Mouse (Mus musculus) kidney, postnatal 0 days (tissue): ENCODE results near the gene Cenpv. TPM values are rescaled to one million over a fixed set of nuclear protein-coding genes. Genes with fewer than 3 reads are reported as not detected.

ENCODE experiments used
- ATAC-seq: fragments of 200-750 bp; cut with Nextera tagmentation; replicated peaks from 2 replicates; pipeline ENCODE4 v1.8.0; 2017; ENCODE audit warnings: low read depth, moderate number of reproducible peaks, moderate TSS enrichment, moderate library complexity; ENCODE audit not compliant: low FRiP score
- DNase-seq: peaks from one replicate; pipeline ENCODE4 v3.0.0-alpha.2; 2016; ENCODE audit warnings: low spot score
- H3K27ac ChIP-seq: fragments of 300-500 bp; sonication (generic); 2 replicates; pipeline ENCODE4 v1.5.1; 2014; ENCODE audit warnings: mild to moderate bottlenecking
- H3K27me3 ChIP-seq: fragments of 300-500 bp; sonication (generic); 2 replicates; pipeline ENCODE4 v1.6.1; 2014; ENCODE audit warnings: low read length, mixed read lengths; ENCODE audit not compliant: insufficient read depth
- H3K36me3 ChIP-seq: fragments of 300-500 bp; sonication (generic); 2 replicates; pipeline ENCODE4 v1.6.1; 2014; ENCODE audit warnings: low read length, mixed read lengths; ENCODE audit not compliant: insufficient read depth
- H3K4me1 ChIP-seq: fragments of 300-500 bp; sonication (generic); replicated peaks from 2 replicates; pipeline ENCODE4 v1.6.1; 2014; ENCODE audit warnings: antibody characterized with exemption, low read length, mixed read lengths; ENCODE audit not compliant: insufficient read depth
- H3K4me2 ChIP-seq: fragments of 300-500 bp; sonication (generic); 2 replicates; pipeline ENCODE4 v1.6.1; 2014; ENCODE audit warnings: mild to moderate bottlenecking, low read length, moderate library complexity, mixed read lengths
- H3K4me3 ChIP-seq: fragments of 300-500 bp; sonication (generic); replicated peaks from 2 replicates; pipeline ENCODE4 v1.5.1; 2014; ENCODE audit warnings: low read depth, low read length
- H3K9ac ChIP-seq: fragments of 300-500 bp; sonication (generic); 2 replicates; pipeline ENCODE4 v1.6.1; 2014; ENCODE audit warnings: low read depth, low read length
- H3K9me3 ChIP-seq: fragments of 300-500 bp; sonication (generic); replicated peaks from 2 replicates; pipeline ENCODE4 v1.6.1; 2016; ENCODE audit warnings: low read length, inconsistent platforms, mixed read lengths
- CTCF ChIP-seq: IDR thresholded peaks from 2 replicates; pipeline ENCODE4 v1.5.1; 2016; ENCODE audit warnings: antibody characterized with exemption, low read depth, mild to moderate bottlenecking, moderate library complexity
- WGBS: fragments of 180-500 bp; shearing (Covaris S2); extraction: QIAGEN DNeasy Blood & Tissue Kit; methylation state at CpG from one replicate; pipeline ENCODE4 v1.1.7; 2014; 5-methylcytosine and 5-hydroxymethylcytosine counted together
- polyA plus RNA-seq: library from polyadenylated mRNA; unstranded; fragments of >200 nt; fragmentation: Nextera tagmentation; extraction: Ambion mirVana; gene quantifications from 2 replicates; pipeline ENCODE4 v1.2.1, GENCODE M21; 2015

The Cenpv gene
- polyA plus RNA-seq, 1 experiment from 2014 or later, result 17.6 TPM

DNA sequence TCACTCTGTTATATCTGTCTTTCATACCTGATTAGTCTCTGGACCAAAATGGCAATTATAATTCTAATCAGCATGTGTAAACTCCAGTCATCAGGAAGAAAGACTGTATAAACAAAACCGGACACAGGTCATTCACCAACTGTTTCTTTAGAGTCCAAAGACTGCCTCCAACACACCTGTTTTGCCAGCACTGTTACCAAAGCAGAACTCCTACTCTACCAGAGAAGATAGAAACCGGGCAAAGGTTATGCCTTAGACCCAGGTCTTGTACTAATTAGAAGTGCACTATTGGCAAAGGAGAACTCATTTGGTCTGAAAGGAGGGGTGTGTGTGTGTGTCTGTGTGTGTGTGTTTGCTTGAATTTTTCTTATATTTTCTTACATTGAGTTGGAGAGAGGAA, 38.5 kb downstream of the Cenpv start:
- no peaks in the 10 kb centered on the region for H3K36me3 ChIP-seq
- H3K9ac ChIP-seq, result no peak overlapping the region
- no peaks in the 10 kb centered on the region for H3K9me3 ChIP-seq
- TF ChIP-seq CTCF, result no peak
- no peak overlapping the region for H3K4me3 ChIP-seq
- H3K4me1 ChIP-seq, result no peaks in the 10 kb centered on the region
- ATAC-seq (no peak), DNase-seq (no peak)
- 65% methylated on average over 2 of the region's 2 CpGs for WGBS
- H3K27ac ChIP-seq, result no peak overlapping the region
- no peak overlapping the region for H3K4me2 ChIP-seq
- H3K27me3 ChIP-seq, result no peaks in the 10 kb centered on the region

DNA sequence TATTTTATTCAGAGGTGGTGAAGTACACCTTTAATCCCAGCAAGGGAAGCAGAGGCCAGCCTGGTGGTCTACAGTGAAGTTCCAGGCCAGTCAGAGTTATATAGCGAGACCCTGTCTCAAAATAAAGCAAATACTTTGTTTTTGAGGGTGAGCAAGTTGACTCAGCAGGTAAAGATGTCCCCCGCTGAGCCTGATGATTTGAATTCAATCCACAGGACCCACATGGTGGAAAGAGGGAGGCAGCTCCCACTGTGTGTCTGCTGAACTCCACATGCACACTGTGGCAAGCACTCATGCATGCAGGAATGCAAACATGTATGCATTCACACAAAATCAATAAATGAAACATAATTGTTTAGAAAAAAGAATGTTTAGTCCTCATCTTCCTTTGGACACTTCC, 40.3 kb downstream of the Cenpv start:
- no peak overlapping the region for H3K4me3 ChIP-seq
- H3K9ac ChIP-seq, result no peak overlapping the region
- TF ChIP-seq CTCF, result no peak
- ATAC-seq (no peak), DNase-seq (no peak)
- no peak overlapping the region for H3K27ac ChIP-seq
- no peaks in the 10 kb centered on the region for H3K27me3 ChIP-seq
- 86% methylated on average over 2 of the region's 2 CpGs for WGBS
- peaks cover 9% of the 10 kb centered on the region for H3K4me1 ChIP-seq
- no peaks in the 10 kb centered on the region for H3K9me3 ChIP-seq
- H3K4me2 ChIP-seq, result no peak overlapping the region
- no peaks in the 10 kb centered on the region for H3K36me3 ChIP-seq

DNA sequence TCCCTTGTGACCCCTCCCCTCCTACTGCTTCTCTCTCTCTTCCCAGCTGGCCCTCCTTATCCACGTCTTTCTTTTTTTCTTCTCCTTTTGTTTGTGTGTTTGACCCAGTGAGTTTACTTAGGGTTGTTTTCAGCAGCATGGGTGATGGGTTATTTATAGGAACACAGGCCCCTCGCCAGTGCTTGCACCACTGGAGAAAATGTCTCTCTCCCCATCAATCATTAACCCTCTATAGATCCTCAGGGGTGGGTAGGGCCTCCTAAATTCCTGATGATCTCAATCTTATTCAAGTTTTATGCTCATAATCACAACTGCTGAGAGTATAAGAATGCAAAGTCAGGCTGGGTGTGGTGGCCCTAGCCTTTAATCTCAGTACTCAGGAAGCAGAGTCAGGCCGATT, 41.9 kb downstream of the Cenpv start:
- WGBS, result 44% methylated on average over 3 of the region's 3 CpGs
- Histone ChIP-seq H3K27ac (no peak overlapping the region), H3K27me3 (no peaks in the 10 kb centered on the region), H3K4me1 (peaks cover 9% of the 10 kb centered on the region), H3K4me3 (no peak overlapping the region), H3K36me3 (no peaks in the 10 kb centered on the region), H3K4me2 (no peak overlapping the region), H3K9ac (no peak overlapping the region), H3K9me3 (no peaks in the 10 kb centered on the region)
- TF ChIP-seq CTCF, result no peak
- ATAC-seq, result no peak
- DNase-seq, result no peak

DNA sequence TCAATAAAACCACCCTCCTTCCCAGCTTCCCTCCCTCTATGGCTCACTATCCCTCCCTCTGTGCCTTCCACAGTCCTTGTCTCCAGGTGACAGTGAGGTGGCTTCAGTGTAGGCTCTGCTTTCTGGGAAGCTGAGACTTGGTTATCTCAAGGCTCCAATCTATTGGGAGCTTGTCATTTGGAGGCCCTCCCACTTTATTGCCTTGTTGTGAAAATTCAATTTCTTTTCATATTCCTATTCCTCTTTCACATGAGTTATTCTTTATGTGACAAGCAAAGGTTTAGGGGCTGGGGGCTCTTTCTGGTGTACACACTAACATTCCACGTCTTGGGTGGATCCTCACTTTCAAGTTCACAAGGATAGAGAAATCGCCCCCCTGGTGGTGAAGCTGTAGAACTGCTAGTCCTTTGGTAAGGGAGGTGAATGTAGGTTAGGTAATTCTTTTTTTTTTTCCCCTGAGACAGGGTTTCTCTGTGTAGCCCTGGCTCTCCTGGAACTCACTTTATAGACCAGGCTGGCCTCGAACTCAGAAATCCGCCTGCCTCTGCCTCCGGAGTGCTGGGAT, 42.8 kb downstream of the Cenpv start:
- no peak overlapping the region for H3K4me3 ChIP-seq

DNA sequence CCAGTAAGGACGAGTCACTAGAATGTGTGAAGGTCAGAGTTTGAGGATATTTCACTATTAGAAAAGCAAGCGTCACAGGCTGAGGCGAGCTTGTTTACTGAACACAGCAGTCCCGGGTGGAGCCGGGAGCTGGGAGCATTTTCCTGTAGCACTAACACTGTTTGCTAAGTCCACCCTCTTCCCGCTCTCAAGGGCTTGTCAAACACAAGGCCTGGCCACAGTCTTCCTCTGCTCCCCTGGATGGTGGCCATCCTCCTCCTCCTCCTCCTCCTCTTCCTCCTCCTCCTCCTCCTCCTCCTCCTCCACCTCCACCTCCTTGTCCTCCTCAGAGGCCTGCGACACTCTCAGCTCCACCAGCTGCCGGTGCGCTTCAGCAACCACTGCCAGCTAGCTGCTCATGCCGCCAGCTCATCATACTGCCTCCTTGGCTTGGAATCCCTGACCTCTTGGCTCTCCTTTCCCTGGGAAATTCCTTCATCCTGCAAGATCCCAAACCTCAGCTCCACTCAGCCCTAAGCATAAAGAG, 43.7 kb downstream of the Cenpv start:
- no peak overlapping the region for H3K4me2 ChIP-seq
- no peak for TF ChIP-seq CTCF
- H3K27me3 ChIP-seq, result no peaks in the 10 kb centered on the region
- peak; percentile 34; the same call in 1 of the 2 replicates for ATAC-seq
- peak; percentile 54 for DNase-seq
- H3K9me3 ChIP-seq, result no peaks in the 10 kb centered on the region
- peaks cover 9% of the 10 kb centered on the region for H3K4me1 ChIP-seq
- H3K36me3 ChIP-seq, result no peaks in the 10 kb centered on the region
- H3K4me3 ChIP-seq, result no peak overlapping the region
- WGBS, result 27% methylated on average over 9 of the region's 10 CpGs
- peak overlapping the region; percentile 88 for H3K27ac ChIP-seq
- no peak overlapping the region for H3K9ac ChIP-seq

More for the DNA sequence above, 42.8 kb downstream of the Cenpv start:
- ATAC-seq, result no peak
- Histone ChIP-seq H3K36me3 (no peaks in the 10 kb centered on the region), H3K9ac (no peak overlapping the region), H3K4me1 (peaks cover 9% of the 10 kb centered on the region), H3K4me2 (no peak overlapping the region), H3K9me3 (no peaks in the 10 kb centered on the region), H3K27ac (no peak overlapping the region), H3K27me3 (no peaks in the 10 kb centered on the region)
- WGBS, result 52% methylated on average over 5 of the region's 5 CpGs
- peak; percentile 68 for TF ChIP-seq CTCF
- DNase-seq, result peak; percentile 70

DNA sequence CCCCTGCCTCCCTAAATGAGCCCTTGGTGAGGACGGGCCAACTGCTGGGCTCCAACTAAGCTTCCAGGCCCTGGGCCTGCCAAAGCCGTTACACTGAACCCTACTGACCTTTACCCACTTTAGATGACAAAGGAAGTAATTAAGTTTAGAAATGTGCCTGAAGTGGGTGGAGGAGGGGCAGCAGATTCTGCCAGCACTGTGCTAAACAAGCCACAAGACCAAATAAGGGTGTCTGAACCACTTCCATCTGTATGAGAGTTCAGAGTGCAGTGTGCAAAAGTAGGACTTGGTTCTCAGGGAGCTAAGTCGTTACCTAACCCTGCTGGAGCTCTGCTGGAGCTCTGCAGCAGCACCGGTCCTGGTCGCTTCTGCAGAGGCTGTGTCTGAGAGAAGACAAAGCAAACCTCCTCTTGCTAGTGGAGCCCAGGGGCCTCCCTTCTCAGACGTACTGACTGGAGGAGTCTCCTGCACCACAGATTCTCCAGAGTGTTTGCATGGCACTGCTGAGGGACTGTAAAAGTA, 44.2 kb downstream of the Cenpv start:
- H3K9me3 ChIP-seq, result no peaks in the 10 kb centered on the region
- H3K27ac ChIP-seq, result peak overlapping the region; percentile 88
- peak; percentile 85 for ATAC-seq
- no peaks in the 10 kb centered on the region for H3K36me3 ChIP-seq
- DNase-seq, result peak; percentile 78
- H3K9ac ChIP-seq, result no peak overlapping the region
- H3K4me2 ChIP-seq, result no peak overlapping the region
- no peaks in the 10 kb centered on the region for H3K27me3 ChIP-seq
- H3K4me1 ChIP-seq, result peaks cover 9% of the 10 kb centered on the region
- TF ChIP-seq CTCF, result no peak
- no peak overlapping the region for H3K4me3 ChIP-seq
- 8% methylated on average over 6 of the region's 6 CpGs for WGBS
